Mouse (Mus musculus): Measurements from ENCODE around the gene Syna.

The Syna gene

DNA sequence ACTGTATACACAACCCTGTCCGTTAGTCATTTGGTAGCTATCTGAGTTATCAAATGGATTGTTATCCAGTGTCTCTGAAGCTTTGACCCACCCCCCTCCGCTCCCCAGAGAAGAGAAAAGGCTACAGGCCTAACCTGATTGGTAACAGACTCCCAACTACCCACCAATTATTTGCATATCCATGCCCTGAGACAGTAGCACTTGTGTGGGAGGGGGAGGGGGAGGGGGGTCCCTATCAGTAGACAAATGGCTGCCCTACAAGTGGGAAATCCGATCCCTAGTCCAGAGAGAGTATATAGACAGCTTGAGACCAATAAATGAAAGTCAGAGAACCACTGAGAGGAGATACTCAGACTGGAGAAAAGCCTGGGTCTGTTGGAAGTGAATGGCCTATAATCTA, 8.1 kb upstream of the Syna start:
- no peak for DNase-seq (ENCODE audit: low spot score in 2 of 2)

DNA sequence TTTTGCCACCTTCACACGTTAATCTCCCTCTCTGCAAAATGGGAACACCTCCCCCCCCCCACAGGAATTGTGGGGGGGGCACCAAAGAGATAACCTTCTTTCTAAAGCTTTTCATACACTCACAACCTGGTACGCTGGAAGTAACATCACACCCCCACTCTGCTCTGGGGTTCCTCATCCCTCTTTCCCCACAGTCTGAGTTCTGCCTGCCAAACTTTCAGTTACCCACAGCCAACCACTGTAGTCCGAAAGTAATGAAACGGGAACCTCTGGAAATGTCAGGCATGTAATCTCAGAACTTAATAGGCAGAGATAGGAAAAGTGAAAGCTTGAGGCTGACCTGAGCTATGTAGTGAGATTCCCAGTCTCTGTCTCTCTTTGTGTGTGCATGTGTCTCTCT, 7.5 kb upstream of the Syna start:
- DNase-seq (ENCODE audit: low spot score in 2 of 2): no peak

DNA sequence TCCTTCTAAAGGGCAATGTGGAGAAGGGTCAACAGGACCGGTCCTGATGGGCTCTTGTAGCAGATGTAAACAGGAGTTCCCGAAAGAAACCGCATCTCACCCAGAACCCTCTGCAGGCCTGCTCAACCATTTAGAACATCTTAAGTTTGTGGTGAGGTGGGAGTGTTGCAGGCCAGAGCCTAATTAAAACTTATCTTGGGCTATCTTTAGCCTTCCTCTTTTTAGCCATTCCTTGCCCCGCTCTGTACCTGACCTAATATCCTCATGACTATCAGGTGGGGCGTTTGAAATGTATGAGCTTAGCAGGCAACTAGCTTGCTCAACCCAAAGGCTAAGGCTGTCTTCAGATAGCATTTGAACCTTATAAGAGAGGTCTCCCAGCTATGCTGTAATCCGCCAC, 5.7 kb upstream of the Syna start:
- no peak for DNase-seq (ENCODE audit: low spot score in 2 of 2)

GRCm38 (mm10) chr5:134564272-134564671, 4.3 kb upstream of the Syna start:
- no peak for DNase-seq (ENCODE audit: low spot score in 2 of 2)

DNA sequence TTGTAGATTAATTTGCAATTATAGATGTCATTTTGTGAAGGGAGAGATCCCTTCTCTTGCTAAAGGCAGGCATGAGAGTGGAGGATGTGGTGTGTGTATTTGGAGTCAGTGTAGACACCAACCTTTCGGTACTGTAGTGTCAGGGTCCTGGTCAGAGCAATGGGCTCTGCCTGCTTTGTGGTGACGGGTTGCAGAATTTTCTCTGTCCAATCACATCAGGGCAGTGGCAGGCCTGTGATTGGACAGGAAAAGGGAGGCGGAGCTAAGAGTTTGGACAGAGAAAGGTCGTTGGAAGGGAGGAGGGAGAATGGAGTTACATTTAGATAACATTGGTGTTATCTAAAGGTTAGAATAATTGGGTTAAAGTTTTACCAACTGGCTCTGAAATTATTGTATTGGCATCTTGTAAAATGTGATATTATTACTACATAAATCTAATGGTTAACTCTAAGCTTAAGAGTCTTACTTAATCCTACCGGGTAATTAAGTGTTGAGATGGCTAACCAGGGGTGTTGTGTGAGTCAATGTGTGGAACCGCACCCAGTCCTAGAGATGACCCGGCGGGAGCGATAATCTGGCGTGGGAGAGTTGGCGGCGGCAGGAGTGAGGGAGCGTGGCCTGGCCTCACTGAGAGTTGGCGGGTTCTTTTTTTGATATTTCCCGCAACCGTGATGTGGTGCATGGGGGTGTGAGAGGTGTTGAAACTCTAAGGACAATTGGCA, 640 bp upstream of the Syna start:
- DNase-seq (ENCODE audit: low spot score in 2 of 2): no peak

DNA sequence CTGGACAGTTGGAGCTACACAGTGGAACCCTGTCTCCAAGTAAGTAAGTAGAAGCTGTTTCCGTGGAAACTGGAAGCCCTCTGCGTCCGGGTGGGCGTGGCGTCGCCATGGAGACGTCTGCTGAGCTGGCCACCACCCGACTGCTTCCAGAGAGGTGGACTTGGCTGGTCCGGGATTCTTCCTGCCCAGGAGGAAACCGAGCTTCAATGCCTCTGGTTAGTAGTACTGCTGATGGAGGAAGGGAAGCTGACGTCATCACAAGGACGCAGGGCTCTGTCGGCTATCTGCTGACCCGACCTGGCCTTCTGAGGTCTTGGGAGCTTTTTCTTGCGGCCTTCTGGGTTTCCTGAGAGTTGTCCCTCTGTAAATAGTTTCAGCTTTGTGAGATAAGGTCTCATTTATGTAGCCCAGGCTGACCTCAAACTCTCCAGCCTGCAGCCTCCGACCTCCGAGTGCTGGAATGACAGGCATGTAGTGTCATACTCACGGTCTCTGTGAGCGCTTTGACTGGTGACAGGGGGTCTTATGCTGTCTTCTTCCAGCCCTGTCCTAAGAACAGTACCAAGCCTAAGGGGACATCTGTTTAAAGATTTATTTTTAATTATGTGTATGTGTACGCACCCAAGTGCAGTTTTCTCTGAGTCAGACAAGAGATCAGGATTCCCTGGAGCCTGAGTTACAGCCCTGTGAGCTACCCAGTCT, 4.4 kb downstream of the Syna start:
- DNase-seq (ENCODE audit: low spot score in 2 of 2): peak; percentile 89 to 93

DNA sequence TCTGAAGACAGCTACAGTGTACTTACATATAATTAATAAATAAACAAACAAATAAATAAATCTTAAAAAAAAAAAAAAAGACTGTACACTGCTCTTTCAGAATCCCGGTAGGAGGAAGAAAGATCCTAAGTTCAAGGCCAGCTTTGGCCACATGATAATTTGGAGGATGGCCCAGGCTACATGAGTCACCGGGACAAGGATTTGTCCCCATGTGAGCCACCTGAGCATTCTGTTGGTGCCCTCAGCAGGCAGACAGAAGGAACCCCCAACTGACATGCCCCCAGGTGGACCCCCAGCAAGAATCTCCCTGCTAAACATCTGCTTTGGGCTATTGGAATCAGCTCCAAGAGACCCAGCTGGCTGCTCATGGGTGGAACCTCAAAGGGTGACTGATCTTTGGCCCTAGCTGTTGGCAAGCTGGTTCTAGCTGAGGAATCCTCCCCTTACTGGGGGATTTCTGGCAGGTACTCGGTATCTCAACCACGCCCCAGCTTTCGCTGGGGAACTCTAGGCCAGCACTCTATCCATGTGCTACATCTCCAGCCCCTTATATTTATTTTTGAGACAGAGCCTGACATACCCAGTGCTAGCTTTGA, 5.9 kb downstream of the Syna start:
- DNase-seq (ENCODE audit: low spot score in 2 of 2): no peak

DNA sequence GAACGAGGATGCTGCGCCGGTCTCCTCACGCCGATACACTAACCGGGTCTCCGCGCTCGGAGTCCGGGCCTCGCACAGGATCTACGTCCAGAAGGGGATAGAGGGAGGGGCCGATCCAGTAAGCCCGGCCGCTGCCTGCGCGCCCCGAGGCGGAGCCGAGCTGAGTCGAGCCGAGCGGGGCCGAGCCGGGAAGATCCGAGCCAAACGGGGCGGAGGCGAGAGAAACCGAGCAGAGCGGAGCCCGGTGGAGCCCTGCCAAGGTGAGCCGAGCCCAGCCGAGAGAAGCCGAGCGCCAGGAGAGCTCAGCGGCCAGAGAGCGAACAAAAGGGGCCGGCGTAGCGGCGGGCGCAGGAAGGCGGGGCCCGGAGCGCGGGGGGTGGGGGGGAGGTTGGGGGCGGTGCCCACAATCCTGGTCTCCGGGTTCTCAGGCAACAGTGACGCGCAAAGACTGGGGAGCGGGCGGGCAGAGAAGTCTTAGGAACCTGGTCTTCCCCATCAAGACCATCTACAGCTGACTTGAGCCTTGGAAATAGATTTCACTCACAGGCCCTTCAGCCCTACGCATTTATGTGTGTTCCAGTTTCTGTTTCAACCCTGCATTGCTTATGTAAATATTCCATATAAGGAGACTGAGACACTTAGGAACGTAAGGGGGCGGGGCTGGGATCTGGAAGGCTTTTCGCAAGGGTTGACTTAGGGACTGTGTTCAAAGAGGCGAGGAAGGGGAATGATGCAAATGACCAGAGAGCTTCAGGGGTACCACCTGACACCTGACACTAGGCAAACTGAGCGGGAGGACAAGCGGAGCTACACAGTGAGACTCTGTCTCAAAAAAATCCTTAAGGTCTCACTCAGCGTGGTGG, 7.6 kb downstream of the Syna start, which contains the start of gene Clip2:
TSS of gene Clip2 (minus strand) at position 325 of the 863 bp plus-strand sequence.
- DNase-seq (ENCODE audit: low spot score in 2 of 2): peak; percentile 96 to 98

DNA sequence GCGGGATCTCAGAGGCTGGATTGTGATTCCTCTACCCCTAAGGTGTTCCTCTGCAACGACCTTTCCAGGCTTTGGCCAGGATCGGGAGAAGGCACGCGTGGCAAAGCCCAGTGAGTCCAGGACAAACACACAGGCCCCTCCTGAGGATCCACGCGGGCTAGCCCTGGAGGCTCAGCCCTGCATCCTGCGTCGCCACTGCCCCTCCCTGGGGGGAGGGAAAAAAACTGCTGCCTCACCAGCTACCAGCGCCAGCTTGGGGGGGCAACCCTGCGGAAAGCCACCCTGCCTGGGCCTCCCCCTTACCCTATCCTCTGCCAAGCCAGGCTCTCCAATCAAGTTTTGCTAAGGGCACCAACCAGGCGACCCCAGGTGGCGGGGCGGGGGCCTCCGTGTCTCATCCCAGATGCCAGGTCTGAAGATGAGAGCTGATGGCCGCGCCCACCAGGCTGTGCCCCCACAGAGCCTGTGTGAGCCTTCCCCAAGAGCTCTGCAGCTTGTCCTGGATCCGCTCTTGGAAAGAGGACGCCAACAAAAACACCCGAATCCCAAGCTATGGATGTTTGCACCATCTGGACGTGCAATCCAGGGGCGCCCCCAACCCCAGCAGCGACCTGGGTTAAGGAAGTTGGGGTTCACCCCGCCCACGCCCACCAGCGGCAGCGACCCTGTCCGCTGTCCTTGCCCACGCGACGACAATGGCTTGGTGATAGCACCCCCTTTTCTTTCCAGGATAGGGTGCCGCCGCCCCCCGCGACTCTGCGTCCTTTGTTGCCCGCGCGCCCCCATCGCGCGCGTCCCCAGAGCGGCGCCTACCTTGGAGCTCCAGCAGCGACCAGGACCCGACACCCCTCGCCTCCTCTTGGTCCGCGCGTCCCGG, 8.5 kb downstream of the Syna start:
- peak; percentile 48 to 52 for DNase-seq (ENCODE audit: low spot score in 2 of 2)

- no peak for DNase-seq (ENCODE audit: low spot score in 2 of 2)
Observed at GRCm38 (mm10) chr5:134550836-134551232, 9.1 kb downstream of the Syna start.

GRCm38 (mm10) chr5:134549640-134550168, 10.3 kb downstream of the Syna start:
- no peak for DNase-seq (ENCODE audit: low spot score in 2 of 2)

DNA sequence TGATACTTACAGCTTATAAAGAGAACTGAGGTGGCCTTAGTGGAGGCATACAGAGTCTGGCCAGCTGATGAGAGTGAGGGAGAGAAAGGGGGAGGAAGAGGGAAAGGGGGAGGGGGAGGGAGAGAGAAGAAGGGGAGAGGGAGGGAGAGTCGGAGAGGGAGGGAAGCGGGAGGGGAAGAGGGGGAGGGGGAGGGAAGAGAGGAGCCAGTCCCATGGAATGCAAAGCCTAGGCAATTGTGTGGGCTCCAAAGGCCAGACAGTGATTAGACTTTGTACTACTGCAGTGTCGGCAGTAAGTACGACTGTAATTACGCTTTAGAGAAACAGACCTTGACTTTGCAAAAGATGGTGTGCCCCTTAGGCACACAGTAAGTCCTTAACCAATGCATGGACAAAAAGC, 11.7 kb downstream of the Syna start:
- no peak for DNase-seq (ENCODE audit: low spot score in 2 of 2)

- no peak for DNase-seq (ENCODE audit: low spot score in 2 of 2)
Observed at GRCm38 (mm10) chr5:134546790-134547189, 13.2 kb downstream of the Syna start.

- no peak for DNase-seq (ENCODE audit: low spot score in 2 of 2)
Observed at GRCm38 (mm10) chr5:134545242-134545629, 14.7 kb downstream of the Syna start.

- peak; percentile 43 to 62 for DNase-seq (ENCODE audit: low spot score in 2 of 2)
Observed at GRCm38 (mm10) chr5:134544516-134545241, 15.3 kb downstream of the Syna start.

DNA sequence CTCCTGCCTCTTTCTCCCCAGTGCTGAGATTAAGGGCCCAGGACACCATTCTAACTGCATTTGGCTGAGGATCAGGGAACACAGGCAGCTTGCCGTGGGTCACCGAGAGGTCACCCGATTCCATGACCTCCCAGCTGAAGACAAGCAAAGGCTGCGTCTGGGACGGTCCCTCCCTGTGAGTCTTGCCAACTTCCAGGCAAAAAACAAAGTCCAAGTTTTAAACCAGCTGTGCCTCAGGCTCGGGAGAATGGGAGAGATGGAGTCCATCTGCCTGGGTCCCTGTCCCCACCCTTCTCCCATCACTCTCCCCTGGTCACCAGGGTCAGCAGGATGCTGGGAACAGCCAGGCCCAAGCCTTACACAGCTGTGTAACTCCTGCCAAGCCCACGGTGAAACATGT, 18.3 kb downstream of the Syna start:
- DNase-seq (ENCODE audit: low spot score in 2 of 2): peak; percentile 90 to 93

DNA sequence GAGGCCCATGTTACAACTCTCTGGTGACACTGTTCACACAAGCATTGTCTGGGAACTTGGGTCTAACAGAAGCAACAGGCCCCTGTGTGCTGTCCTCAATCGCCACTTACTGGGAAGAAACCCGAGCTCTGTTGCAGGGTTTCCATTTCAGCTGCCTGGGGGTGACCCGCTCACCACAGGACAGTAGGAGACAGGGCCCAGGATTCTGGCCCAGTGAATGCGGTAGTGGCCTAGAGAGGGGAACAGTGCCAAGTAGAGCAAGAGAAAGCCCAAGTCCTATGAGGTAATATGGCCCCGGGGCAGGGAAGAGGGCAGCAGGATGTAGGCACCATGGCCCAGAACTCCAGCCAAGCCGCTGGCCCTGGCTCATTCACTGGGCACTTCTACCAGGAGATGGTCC, 19.1 kb downstream of the Syna start:
- DNase-seq (ENCODE audit: low spot score in 2 of 2): peak in 1 of 2 experiments; percentile 67

- peak; percentile 81 to 89 for DNase-seq (ENCODE audit: low spot score in 2 of 2)
Observed at GRCm38 (mm10) chr5:134539891-134540290, 20.1 kb downstream of the Syna start.

- DNase-seq (ENCODE audit: low spot score in 2 of 2): no peak
Observed at GRCm38 (mm10) chr5:134536036-134536435, 23.9 kb downstream of the Syna start.

DNA sequence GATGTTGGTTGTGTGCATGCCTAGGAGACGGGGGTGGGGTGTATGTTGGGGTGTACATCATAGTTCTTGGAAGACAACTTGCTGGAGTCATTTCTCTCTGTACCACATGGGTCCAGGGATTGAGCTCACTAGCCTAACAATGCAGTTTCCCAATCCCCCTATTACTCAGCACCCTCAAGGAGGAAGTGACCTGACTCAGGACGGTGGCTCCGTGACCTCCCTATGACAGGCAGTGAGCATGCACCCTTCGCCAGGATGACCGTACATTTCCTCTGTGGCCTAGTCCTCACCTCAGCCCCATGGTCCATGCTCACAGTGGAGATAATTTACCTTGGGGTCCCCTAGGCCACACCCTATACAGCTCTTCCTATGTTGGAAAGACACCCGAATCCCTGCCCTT, 27.6 kb downstream of the Syna start:
- DNase-seq (ENCODE audit: low spot score in 2 of 2): no peak
